Mouse (Mus musculus): Measurements from ENCODE around the gene Ing5. TPM values are rescaled to one million over a fixed set of nuclear protein-coding genes. Genes with fewer than 3 reads are reported as not detected.
A peak's percentile ranks its signal among the peaks of the same experiment; 100 is the strongest.

Gene Ing5
- polyA plus RNA-seq, 1 experiment from 2014 or later: 17.6 TPM

- no peaks in the 10 kb centered on the region for H3K4me1 ChIP-seq (replicated peaks)
- ATAC-seq: no peak
- 90% methylated on average over 8 of the region's 8 CpGs for WGBS
- no peak overlapping the region for H3K4me3 ChIP-seq (replicated peaks)
- no peaks in the 10 kb centered on the region for H3K9me3 ChIP-seq
- no peak overlapping the region for H3K27ac ChIP-seq
- H3K36me3 ChIP-seq: peaks cover 37% of the 10 kb centered on the region
- H3K27me3 ChIP-seq (replicated peaks): no peaks in the 10 kb centered on the region
- H3K9ac ChIP-seq: no peak overlapping the region
- H3K4me2 ChIP-seq (replicated peaks): no peak overlapping the region
Observed at GRCm38 (mm10) chr1:93794526-93794925, 9.2 kb upstream of the Ing5 start.

GRCm38 (mm10) chr1:93795886-93796285 is 7.9 kb upstream of the Ing5 start:
- Histone ChIP-seq H3K4me2 (replicated peaks) (no peak overlapping the region), H3K4me1 (replicated peaks) (no peaks in the 10 kb centered on the region), H3K4me3 (replicated peaks) (no peak overlapping the region), H3K9ac (no peak overlapping the region), H3K27ac (no peak overlapping the region), H3K9me3 (no peaks in the 10 kb centered on the region), H3K27me3 (replicated peaks) (no peaks in the 10 kb centered on the region), H3K36me3 (peaks cover 33% of the 10 kb centered on the region)
- WGBS: 85% methylated on average over 8 of the region's 8 CpGs
- ATAC-seq: no peak

- Histone ChIP-seq H3K36me3 (no peaks in the 10 kb centered on the region), H3K27ac (peak overlapping the region; percentile 72; the same call in 1 of the 2 replicates), H3K9me3 (no peaks in the 10 kb centered on the region), H3K4me3 (replicated peaks) (peak overlapping the region; percentile 61), H3K9ac (peak overlapping the region; percentile 63), H3K4me2 (replicated peaks) (peak overlapping the region; percentile 90), H3K27me3 (replicated peaks) (no peaks in the 10 kb centered on the region), H3K4me1 (replicated peaks) (peaks cover 14% of the 10 kb centered on the region)
- WGBS: 72% methylated on average over 21 of the region's 21 CpGs
- ATAC-seq: no peak
Observed at GRCm38 (mm10) chr1:93800670-93801503, 2.9 kb upstream of the Ing5 start.

GRCm38 (mm10) chr1:93801741-93802238 is 2.0 kb upstream of the Ing5 start, which contains the start of gene Dtymk:
Gene Dtymk, minus strand, starts transcription at chr1:93801934.
- H3K9ac ChIP-seq: peak within 1 kb of the TSS; percentile 63
- no peaks in the 10 kb centered on the region for H3K9me3 ChIP-seq
- peaks cover 14% of the 10 kb centered on the region for H3K4me1 ChIP-seq (replicated peaks)
- H3K36me3 ChIP-seq: peaks cover 8% of the 10 kb centered on the region
- ATAC-seq: peak; percentile 59
- no peaks in the 10 kb centered on the region for H3K27me3 ChIP-seq (replicated peaks)
- peak within 1 kb of the TSS; percentile 98 for H3K27ac ChIP-seq
- H3K4me3 ChIP-seq (replicated peaks): peak within 1 kb of the TSS; percentile 61
- WGBS: under 1% methylated on average over 42 of the region's 42 CpGs
- H3K4me2 ChIP-seq (replicated peaks): peak within 1 kb of the TSS; percentile 90

GRCm38 (mm10) chr1:93802771-93803170 is 994 bp upstream of the Ing5 start:
- H3K36me3 ChIP-seq: peaks cover 12% of the 10 kb centered on the region
- H3K27ac ChIP-seq: 0 out of 2 replicates have a peak overlapping the region, but pooled peaks have one; percentile 98
- H3K4me3 ChIP-seq (replicated peaks): no peak overlapping the region; the same call in 1 of the 2 replicates

GRCm38 (mm10) chr1:93804818-93805217 is 1.1 kb downstream of the Ing5 start:
- WGBS: 67% methylated on average over 4 of the region's 4 CpGs
- no peak overlapping the region for H3K27ac ChIP-seq

More at GRCm38 (mm10) chr1:93802771-93803170, 994 bp upstream of the Ing5 start:
- Histone ChIP-seq H3K4me2 (replicated peaks) (peak overlapping the region; percentile 90), H3K9ac (no peak overlapping the region), H3K4me1 (replicated peaks) (peaks cover 14% of the 10 kb centered on the region), H3K9me3 (no peaks in the 10 kb centered on the region), H3K27me3 (replicated peaks) (no peaks in the 10 kb centered on the region)
- ATAC-seq: no peak
- WGBS: 77% methylated on average over 5 of the region's 5 CpGs

GRCm38 (mm10) chr1:93805221-93805951 is 1.6 kb downstream of the Ing5 start:
- ATAC-seq: no peak
- Histone ChIP-seq H3K4me2 (replicated peaks) (peak overlapping the region; percentile 90), H3K4me1 (replicated peaks) (peaks cover 14% of the 10 kb centered on the region), H3K9ac (no peak overlapping the region), H3K27ac (no peak overlapping the region), H3K27me3 (replicated peaks) (no peaks in the 10 kb centered on the region), H3K9me3 (no peaks in the 10 kb centered on the region), H3K36me3 (peaks cover 12% of the 10 kb centered on the region), H3K4me3 (replicated peaks) (no peak overlapping the region)
- WGBS: 73% methylated on average over 5 of the region's 5 CpGs

More at GRCm38 (mm10) chr1:93804818-93805217, 1.1 kb downstream of the Ing5 start:
- peak overlapping the region; percentile 87; the same call in 1 of the 2 replicates for H3K4me3 ChIP-seq (replicated peaks)
- H3K4me2 ChIP-seq (replicated peaks): peak overlapping the region; percentile 90
- ATAC-seq: no peak
- H3K4me1 ChIP-seq (replicated peaks): peaks cover 14% of the 10 kb centered on the region
- H3K27me3 ChIP-seq (replicated peaks): no peaks in the 10 kb centered on the region
- peaks cover 12% of the 10 kb centered on the region for H3K36me3 ChIP-seq
- H3K9me3 ChIP-seq: no peaks in the 10 kb centered on the region
- no peak overlapping the region for H3K9ac ChIP-seq

- 82% methylated on average over 4 of the region's 4 CpGs for WGBS
Observed at GRCm38 (mm10) chr1:93808871-93809270, 5.1 kb downstream of the Ing5 start.

GRCm38 (mm10) chr1:93810011-93810410 is 6.2 kb downstream of the Ing5 start:
- Histone ChIP-seq H3K36me3 (peaks cover 46% of the 10 kb centered on the region), H3K4me1 (replicated peaks) (peaks cover 6% of the 10 kb centered on the region), H3K9ac (no peak overlapping the region), H3K27ac (no peak overlapping the region), H3K27me3 (replicated peaks) (no peaks in the 10 kb centered on the region), H3K4me2 (replicated peaks) (no peak overlapping the region), H3K9me3 (no peaks in the 10 kb centered on the region), H3K4me3 (replicated peaks) (no peak overlapping the region)
- ATAC-seq: no peak
- WGBS: 96% methylated on average over 3 of the region's 3 CpGs

More at GRCm38 (mm10) chr1:93808871-93809270, 5.1 kb downstream of the Ing5 start:
- Histone ChIP-seq H3K9ac (no peak overlapping the region), H3K27ac (no peak overlapping the region), H3K27me3 (replicated peaks) (no peaks in the 10 kb centered on the region), H3K4me1 (replicated peaks) (peaks cover 13% of the 10 kb centered on the region), H3K9me3 (no peaks in the 10 kb centered on the region), H3K36me3 (peaks cover 38% of the 10 kb centered on the region), H3K4me3 (replicated peaks) (no peak overlapping the region), H3K4me2 (replicated peaks) (no peak overlapping the region)
- ATAC-seq: no peak

GRCm38 (mm10) chr1:93811495-93812039 is 7.8 kb downstream of the Ing5 start:
- WGBS: 89% methylated on average over 8 of the region's 8 CpGs
- Histone ChIP-seq H3K36me3 (peaks cover 54% of the 10 kb centered on the region), H3K4me2 (replicated peaks) (no peak overlapping the region), H3K4me1 (replicated peaks) (no peaks in the 10 kb centered on the region), H3K4me3 (replicated peaks) (no peak overlapping the region), H3K27ac (no peak overlapping the region), H3K9ac (no peak overlapping the region), H3K27me3 (replicated peaks) (no peaks in the 10 kb centered on the region), H3K9me3 (no peaks in the 10 kb centered on the region)
- no peak for ATAC-seq

GRCm38 (mm10) chr1:93817823-93818532 is 14.2 kb downstream of the Ing5 start:
- H3K27ac ChIP-seq: no peak overlapping the region
- H3K4me3 ChIP-seq (replicated peaks): no peak overlapping the region
- H3K4me2 ChIP-seq (replicated peaks): no peak overlapping the region
- H3K9ac ChIP-seq: no peak overlapping the region
- no peaks in the 10 kb centered on the region for H3K9me3 ChIP-seq
- no peaks in the 10 kb centered on the region for H3K4me1 ChIP-seq (replicated peaks)
- no peaks in the 10 kb centered on the region for H3K27me3 ChIP-seq (replicated peaks)
- peaks cover 49% of the 10 kb centered on the region for H3K36me3 ChIP-seq
- no peak for ATAC-seq
- WGBS: 96% methylated on average over 8 of the region's 8 CpGs
